Mouse (Mus musculus): ENCODE measurements around the gene Adamtsl4. TPM values are rescaled to one million over a fixed set of nuclear protein-coding genes. Genes with fewer than 3 reads are reported as not detected.

Adamtsl4 gene
- polyA plus RNA-seq, 1 experiment = 3.1 TPM

- no peaks in the 10 kb centered on the region for H3K27me3 ChIP-seq (ENCODE audit: control insufficient read depth, insufficient read depth, insufficient read length)
- H3K79me2 ChIP-seq (ENCODE audit: control insufficient read depth, insufficient read depth) = peaks cover 98% of the 10 kb centered on the region
- no peak for TF ChIP-seq MYOG (IDR thresholded peaks at IDR 0.05; ENCODE audit: control insufficient read depth, extremely low read depth, insufficient read length)
- no peak for TF ChIP-seq USF1 (IDR thresholded peaks at IDR 0.05; ENCODE audit: low read depth)
- no peak for TF ChIP-seq MAX (IDR thresholded peaks at IDR 0.05)
- TF ChIP-seq CTCF (IDR thresholded peaks at IDR 0.05; ENCODE audit: control insufficient read depth, insufficient read depth, insufficient read length) = no peak
- no peak overlapping the region for H3ac ChIP-seq (ENCODE audit: control insufficient read depth, insufficient read length, low read depth)
- H3K4me3 ChIP-seq (ENCODE audit: insufficient read depth, poor library complexity, severe bottlenecking) = no peak overlapping the region
- H3K36me3 ChIP-seq (ENCODE audit: control insufficient read depth, insufficient read depth) = peaks cover 27% of the 10 kb centered on the region
- peaks cover 69% of the 10 kb centered on the region for H3K79me3 ChIP-seq (ENCODE audit: low read depth)
Observed at GRCm38 (mm10) chr3:95668589-95669308, 19.0 kb downstream of the Adamtsl4 start.

- TF ChIP-seq MYOD1 (IDR thresholded peaks at IDR 0.05; ENCODE audit: control insufficient read depth, insufficient read length, low read depth) = no peak
- peak; percentile 7 for TF ChIP-seq USF1 (IDR thresholded peaks at IDR 0.05; ENCODE audit: low read depth)
- Histone ChIP-seq H3ac (ENCODE audit: control insufficient read depth, insufficient read length, low read depth) (peak overlapping the region; percentile 14), H3K36me3 (ENCODE audit: control insufficient read depth, insufficient read depth) (peaks cover 26% of the 10 kb centered on the region), H3K79me2 (ENCODE audit: control insufficient read depth, insufficient read depth) (peaks cover 98% of the 10 kb centered on the region), H3K79me3 (ENCODE audit: low read depth) (peaks cover 75% of the 10 kb centered on the region), H3K27me3 (ENCODE audit: control insufficient read depth, insufficient read depth, insufficient read length) (no peaks in the 10 kb centered on the region), H3K4me3 (ENCODE audit: insufficient read depth, poor library complexity, severe bottlenecking) (no peak overlapping the region)
Observed at GRCm38 (mm10) chr3:95668026-95668425, 19.7 kb downstream of the Adamtsl4 start.

GRCm38 (mm10) chr3:95667521-95667920 is 20.2 kb downstream of the Adamtsl4 start:
- TF ChIP-seq FOSL1 (IDR thresholded peaks at IDR 0.05; ENCODE audit: insufficient read depth, low read length, poor library complexity, severe bottlenecking) (no peak), MAX (IDR thresholded peaks at IDR 0.05) (no peak), MYOG (IDR thresholded peaks at IDR 0.05; ENCODE audit: control insufficient read depth, extremely low read depth, insufficient read length) (no peak), CTCF (IDR thresholded peaks at IDR 0.05; ENCODE audit: control insufficient read depth, insufficient read depth, insufficient read length) (no peak)
- H3K79me2 ChIP-seq (ENCODE audit: control insufficient read depth, insufficient read depth) = peaks cover 98% of the 10 kb centered on the region
- H3K79me3 ChIP-seq (ENCODE audit: low read depth) = peaks cover 76% of the 10 kb centered on the region
- H3K27me3 ChIP-seq (ENCODE audit: control insufficient read depth, insufficient read depth, insufficient read length) = no peaks in the 10 kb centered on the region
- peaks cover 28% of the 10 kb centered on the region for H3K36me3 ChIP-seq (ENCODE audit: control insufficient read depth, insufficient read depth)
- H3K4me3 ChIP-seq (ENCODE audit: insufficient read depth, poor library complexity, severe bottlenecking) = no peak overlapping the region
- peak overlapping the region; percentile 14 for H3ac ChIP-seq (ENCODE audit: control insufficient read depth, insufficient read length, low read depth)

GRCm38 (mm10) chr3:95666124-95666844 is 21.4 kb downstream of the Adamtsl4 start:
- Histone ChIP-seq H3K27me3 (ENCODE audit: control insufficient read depth, insufficient read depth, insufficient read length) (no peaks in the 10 kb centered on the region), H3K36me3 (ENCODE audit: control insufficient read depth, insufficient read depth) (peaks cover 41% of the 10 kb centered on the region), H3ac (ENCODE audit: control insufficient read depth, insufficient read length, low read depth) (no peak overlapping the region), H3K79me3 (ENCODE audit: low read depth) (peaks cover 78% of the 10 kb centered on the region), H3K4me3 (ENCODE audit: insufficient read depth, poor library complexity, severe bottlenecking) (no peak overlapping the region), H3K79me2 (ENCODE audit: control insufficient read depth, insufficient read depth) (peaks cover 98% of the 10 kb centered on the region)
- no peak for TF ChIP-seq MYOD1 (IDR thresholded peaks at IDR 0.05; ENCODE audit: control insufficient read depth, insufficient read length, low read depth)
- TF ChIP-seq USF1 (IDR thresholded peaks at IDR 0.05; ENCODE audit: low read depth) = no peak
- no peak for TF ChIP-seq CTCF (IDR thresholded peaks at IDR 0.05; ENCODE audit: control insufficient read depth, insufficient read depth, insufficient read length)
- no peak for TF ChIP-seq MAX (IDR thresholded peaks at IDR 0.05)
- no peak for TF ChIP-seq FOSL1 (IDR thresholded peaks at IDR 0.05; ENCODE audit: insufficient read depth, low read length, poor library complexity, severe bottlenecking)
- TF ChIP-seq CEBPB (IDR thresholded peaks at IDR 0.05; ENCODE audit: low read depth) = no peak
- TF ChIP-seq MYOG (IDR thresholded peaks at IDR 0.05; ENCODE audit: control insufficient read depth, extremely low read depth, insufficient read length) = no peak

GRCm38 (mm10) chr3:95664940-95665352 is 22.8 kb downstream of the Adamtsl4 start:
- Histone ChIP-seq H3K79me2 (ENCODE audit: control insufficient read depth, insufficient read depth) (peaks cover 98% of the 10 kb centered on the region), H3K27me3 (ENCODE audit: control insufficient read depth, insufficient read depth, insufficient read length) (no peaks in the 10 kb centered on the region), H3ac (ENCODE audit: control insufficient read depth, insufficient read length, low read depth) (no peak overlapping the region), H3K4me3 (ENCODE audit: insufficient read depth, poor library complexity, severe bottlenecking) (no peak overlapping the region), H3K36me3 (ENCODE audit: control insufficient read depth, insufficient read depth) (peaks cover 54% of the 10 kb centered on the region), H3K79me3 (ENCODE audit: low read depth) (peaks cover 81% of the 10 kb centered on the region)
- TF ChIP-seq MAX (IDR thresholded peaks at IDR 0.05) = no peak
- no peak for TF ChIP-seq MYOD1 (IDR thresholded peaks at IDR 0.05; ENCODE audit: control insufficient read depth, insufficient read length, low read depth)
- TF ChIP-seq FOSL1 (IDR thresholded peaks at IDR 0.05; ENCODE audit: insufficient read depth, low read length, poor library complexity, severe bottlenecking) = no peak
- no peak for TF ChIP-seq MYOG (IDR thresholded peaks at IDR 0.05; ENCODE audit: control insufficient read depth, extremely low read depth, insufficient read length)
- no peak for TF ChIP-seq CEBPB (IDR thresholded peaks at IDR 0.05; ENCODE audit: low read depth)
- TF ChIP-seq CTCF (IDR thresholded peaks at IDR 0.05; ENCODE audit: control insufficient read depth, insufficient read depth, insufficient read length) = no peak
- TF ChIP-seq USF1 (IDR thresholded peaks at IDR 0.05; ENCODE audit: low read depth) = no peak

Measured in C2C12 (cell line).